Mouse (Mus musculus) cerebellum, adult 9-10 months (tissue): Measurements from ENCODE around the gene Map2k6.

ENCODE experiments used
- DNase-seq: peaks from one replicate; pipeline ENCODE4 v3.0.0; 2022

Map2k6 gene

DNA sequence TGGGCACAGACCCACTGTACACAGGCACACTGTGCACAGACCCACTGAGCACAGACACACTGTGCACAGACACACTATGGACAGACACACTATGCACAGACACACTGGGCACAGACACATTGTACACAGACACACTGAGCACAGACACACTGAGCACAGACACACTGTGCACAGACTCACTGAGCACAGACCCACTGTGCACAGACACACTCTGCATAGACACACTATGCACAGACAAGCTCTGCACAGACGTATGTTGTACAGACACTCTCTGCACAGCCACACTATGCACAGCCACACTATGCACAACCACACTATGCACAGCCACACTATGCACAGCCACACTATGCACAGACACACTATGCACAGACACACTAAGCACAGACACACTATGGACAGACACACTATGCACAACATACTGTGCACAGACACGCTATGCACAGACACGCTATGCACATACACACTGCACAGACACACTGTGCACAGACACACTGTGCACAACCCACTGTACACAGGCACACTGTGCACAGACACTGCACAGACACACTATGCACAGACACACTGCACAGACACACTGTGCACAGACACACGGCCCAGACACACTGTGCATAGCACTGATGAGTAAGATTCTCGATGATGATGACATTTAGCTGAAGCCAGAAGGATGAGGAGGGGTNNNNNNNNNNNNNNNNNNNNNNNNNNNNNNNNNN, 54.7 kb downstream of the Map2k6 start:
- DNase-seq: no peak

- DNase-seq: no peak
These were observed 58.6 kb downstream of the Map2k6 start for GRCm38 (mm10) chr11:110457441-110457912.

GRCm38 (mm10) chr11:110460480-110460879, 61.6 kb downstream of the Map2k6 start:
- DNase-seq: no peak

DNA sequence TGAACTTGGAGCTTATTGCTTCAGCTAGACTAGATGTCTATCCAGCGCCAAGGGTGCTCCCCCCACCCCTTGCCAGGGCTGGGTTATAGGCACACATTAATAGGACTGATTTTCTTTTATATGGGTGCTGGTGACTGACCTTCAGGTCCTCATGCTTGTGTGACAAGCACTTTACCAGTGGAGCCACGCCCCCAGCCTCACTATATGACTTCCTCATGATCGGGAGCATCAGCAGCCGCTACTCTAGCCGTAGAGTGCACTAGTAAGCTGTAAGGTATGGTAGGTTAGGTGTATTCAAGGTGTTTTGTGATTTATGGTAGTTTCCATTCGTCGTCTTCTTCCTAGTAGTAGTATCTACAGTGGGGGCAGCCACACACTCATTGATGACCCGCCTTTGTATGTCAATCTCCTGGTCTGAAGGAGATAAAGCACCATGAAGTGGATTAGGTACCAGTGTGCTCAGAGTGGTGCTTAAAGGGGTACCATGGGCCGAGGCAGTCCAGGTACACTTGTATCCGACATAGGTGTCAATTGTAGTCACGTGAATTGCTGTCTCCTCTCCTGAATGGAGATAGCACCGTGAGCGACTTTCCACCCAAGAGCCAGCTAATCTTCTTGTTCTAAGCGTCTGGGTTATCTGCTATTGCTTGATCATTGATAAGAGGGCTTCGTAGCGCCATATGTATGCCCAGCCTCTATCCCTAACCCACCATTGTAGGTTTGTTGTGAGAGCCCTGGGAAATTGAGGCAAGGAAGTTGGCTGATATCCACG, 62.8 kb downstream of the Map2k6 start:
- DNase-seq: no peak

GRCm38 (mm10) chr11:110462975-110463578, 64.2 kb downstream of the Map2k6 start:
- DNase-seq: no peak

GRCm38 (mm10) chr11:110463801-110464200, 64.9 kb downstream of the Map2k6 start:
- no peak for DNase-seq

GRCm38 (mm10) chr11:110469054-110469453, 70.1 kb downstream of the Map2k6 start:
- DNase-seq: no peak

DNA sequence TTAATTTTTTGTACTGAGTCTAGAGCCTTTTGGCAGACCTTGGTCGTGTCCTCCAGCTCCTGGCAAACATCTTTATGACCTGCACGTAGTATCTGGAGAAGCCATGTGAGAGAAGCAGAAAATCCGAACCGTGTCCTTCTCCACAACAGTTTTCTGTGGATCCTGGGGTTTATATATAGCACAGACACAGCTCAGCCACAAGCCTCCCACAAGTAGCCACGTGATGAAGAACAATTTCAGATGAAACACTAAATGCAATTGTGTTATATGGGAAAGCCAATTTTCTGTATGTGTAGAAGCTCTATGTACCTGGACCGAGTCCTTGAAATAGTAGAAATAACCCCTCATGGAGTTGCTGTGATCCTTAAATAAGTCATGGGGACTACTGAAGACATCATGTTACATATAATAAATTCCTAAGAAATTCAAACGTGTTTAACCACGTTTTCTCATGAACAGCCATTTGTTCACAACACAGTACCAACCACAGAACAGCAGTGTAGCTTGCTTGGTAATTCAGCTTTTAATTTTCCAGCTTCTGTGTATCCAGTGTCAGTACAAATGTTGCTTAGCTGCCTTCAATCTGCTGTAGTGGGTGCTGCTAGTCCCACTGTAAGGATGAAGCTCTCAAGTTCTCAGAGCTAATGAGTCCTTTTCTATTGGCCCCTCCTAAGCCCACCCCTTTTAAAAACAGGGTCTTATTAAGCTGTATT, 71.8 kb downstream of the Map2k6 start:
- no peak for DNase-seq

DNA sequence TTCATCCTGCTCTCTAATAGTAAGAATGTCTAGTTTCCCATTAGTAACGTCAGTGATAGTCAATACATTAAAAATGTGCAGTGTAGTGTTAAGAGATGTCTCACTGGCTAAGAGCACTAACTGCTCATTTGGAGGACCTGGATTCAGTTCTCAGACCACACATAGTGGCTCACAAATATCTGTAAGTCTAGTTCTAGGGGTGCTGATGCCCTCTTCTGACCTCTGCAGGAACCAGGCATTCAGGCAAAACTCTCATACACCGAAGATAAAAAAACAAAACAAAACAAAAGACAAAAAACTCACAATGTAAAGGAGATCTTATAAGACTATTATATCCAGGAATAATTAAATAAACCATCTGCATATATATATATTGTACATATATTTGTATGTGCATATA, 72.4 kb downstream of the Map2k6 start:
- no peak for DNase-seq

- DNase-seq: no peak
These were observed 73.2 kb downstream of the Map2k6 start for GRCm38 (mm10) chr11:110472078-110472477.

DNA sequence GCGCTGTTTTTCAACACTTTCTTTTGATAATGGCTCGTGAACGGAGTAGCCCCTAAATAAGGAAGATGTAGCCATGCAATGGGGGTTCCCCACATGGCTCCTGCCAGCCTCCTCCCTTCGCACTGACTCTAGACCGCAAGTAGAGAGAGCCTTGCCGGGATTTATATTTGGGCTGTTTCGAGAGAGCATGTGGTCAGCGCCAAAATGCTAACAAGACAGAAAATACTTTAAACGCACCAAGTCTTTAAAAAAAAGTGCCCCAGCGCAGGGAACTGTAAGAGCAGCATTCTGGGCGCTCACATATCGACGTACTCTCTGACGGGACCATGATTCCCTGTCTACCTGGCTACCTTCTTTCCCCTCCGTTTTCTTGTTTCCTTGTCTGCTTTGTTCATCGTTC, 74.6 kb downstream of the Map2k6 start:
- DNase-seq: no peak

- DNase-seq: no peak
These were observed 77.6 kb downstream of the Map2k6 start for GRCm38 (mm10) chr11:110476361-110477151.

DNA sequence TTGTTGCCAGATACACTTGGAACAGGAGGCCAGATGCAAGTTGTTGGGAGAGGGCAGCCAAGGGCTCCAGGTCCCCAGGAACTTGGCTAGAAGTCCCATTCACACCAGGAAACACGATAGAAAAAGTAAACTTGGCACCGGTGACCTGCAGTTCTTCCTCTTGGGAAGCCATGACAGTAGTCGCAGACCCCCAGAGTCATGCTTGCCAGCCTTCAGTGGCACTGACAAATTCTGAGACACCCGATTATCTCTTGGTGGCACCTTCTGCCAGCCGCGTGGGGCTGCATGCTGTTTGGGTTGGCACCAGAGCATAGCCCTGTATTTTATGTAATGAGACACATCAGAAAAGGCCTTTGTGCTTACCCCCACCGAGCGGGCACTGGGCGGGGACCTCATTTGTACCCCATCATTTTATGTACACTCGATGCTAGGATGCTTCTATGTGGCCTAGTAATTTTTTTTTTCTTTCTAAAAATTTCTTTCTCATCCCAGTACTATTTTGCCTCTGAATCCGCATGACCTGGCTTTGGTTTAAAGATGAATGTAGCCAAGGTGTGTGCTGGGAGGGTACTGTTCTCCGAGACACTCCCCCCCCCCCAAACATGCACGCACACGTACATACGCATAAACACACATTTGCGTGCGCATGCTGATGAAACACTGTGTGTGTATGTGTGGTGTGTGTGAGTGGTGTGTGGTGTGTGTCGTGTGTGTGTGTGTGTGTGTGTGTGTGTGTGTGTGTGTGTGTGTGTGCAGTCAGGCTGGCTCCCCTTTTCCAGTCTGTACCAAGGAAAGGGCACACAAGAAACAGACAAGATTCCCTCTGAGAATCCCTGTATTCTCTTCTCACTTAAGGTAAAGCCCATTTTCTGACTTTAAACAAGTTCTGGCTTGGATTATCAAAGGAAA, 79.3 kb downstream of the Map2k6 start:
- DNase-seq: peak; percentile 62

DNA sequence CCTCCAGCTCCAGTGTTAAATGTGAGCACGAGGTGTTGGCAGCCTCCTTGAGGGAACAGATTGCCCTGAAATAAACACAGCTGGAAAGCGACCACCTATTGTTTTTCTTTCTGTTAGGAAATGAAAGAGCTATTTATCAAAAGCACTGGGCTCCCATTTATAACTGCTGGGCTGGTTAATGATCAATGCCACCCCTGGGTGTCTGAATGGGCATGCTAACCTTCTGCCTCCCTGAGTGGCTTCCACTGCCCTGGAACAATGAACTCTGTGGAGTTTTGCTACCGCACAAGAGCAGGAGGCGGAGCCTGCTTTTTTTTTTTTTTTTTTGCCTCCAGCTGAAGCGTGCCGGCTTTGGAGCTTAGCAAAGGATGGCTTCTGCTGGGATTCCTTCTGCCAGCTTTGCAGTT, 80.1 kb downstream of the Map2k6 start:
- peak; percentile 80 for DNase-seq

DNA sequence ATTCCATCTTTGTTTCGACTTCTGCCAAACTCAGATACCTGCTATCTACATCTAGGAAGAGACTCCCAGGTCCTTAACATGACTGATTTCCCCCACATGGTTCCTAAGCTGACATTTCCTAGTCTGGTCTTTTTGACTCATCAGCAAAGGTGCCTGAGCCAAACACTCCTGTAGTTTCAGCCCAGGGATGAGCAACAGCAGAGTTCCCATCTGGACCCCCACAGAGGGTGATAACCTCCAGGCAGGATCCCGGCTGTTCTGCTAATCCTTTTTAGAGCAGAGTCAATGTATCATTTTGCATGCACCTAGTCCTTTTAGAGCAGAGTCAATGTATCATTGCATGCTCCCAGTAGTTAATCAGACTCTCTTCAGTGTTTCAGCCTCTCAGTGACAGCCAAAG, 82.5 kb downstream of the Map2k6 start:
- peak; percentile 12 for DNase-seq

DNA sequence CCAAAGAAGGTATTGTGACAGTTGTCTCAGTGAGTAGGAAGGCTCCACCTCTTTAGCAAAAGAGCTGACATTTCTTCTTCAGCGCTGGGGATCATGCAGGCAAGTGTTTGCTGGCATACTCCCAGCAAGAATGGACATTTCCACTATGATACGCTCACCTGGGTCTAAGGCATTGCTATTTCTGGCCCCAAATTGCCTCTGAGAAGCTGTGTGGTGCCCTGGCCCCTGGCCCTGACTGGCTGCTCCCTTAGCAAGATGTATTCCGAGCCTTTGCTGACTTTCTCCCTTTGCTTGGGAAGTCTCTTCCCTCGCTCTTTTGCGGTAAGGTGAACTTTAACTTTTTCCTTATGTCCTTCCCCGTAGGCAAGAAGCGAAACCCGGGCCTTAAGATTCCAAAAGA, 83.3 kb downstream of the Map2k6 start:
- peak; percentile 15 for DNase-seq

DNA sequence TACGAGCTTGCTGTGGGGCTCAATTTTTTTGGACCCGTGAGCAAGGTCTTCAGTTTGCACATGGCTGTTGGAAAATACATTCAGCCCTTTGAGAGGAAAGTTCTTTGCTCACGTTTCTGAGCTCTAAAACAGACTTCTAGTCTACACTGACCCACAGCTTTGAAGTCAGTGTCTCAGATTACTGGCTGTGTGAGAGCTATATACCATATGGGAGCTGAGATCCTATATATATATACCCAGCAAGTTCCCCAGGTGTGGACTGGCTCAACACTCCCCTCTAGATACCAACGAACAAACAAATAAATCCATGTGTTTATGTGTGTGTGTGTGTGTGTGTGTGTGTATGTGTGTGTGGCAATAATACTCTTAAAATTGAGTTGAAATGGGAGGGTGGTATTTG, 83.7 kb downstream of the Map2k6 start:
- DNase-seq: no peak

- DNase-seq: peak; percentile 54
These were observed 84.2 kb downstream of the Map2k6 start for GRCm38 (mm10) chr11:110483165-110483564.

DNA sequence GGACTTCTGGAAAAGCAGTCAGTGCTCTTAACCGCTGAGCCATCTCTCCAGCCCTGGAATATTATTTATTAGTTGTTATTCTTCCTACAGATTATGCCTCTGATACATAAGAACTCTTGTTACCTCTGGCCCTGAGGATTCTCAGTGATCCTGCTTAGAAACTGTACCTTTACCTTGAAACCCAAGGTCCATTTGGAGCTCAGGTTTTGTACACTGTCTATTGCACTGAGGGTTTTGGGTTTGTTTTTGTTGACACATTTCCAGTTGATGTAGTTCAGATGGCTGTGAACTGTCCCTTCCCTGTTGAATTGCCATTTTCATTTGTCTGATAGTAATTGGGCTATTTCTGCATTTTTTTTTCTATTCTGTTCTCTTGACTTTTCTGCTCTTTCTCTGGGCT, 85.5 kb downstream of the Map2k6 start:
- DNase-seq: no peak

- no peak for DNase-seq
These were observed 86.2 kb downstream of the Map2k6 start for GRCm38 (mm10) chr11:110485081-110485480.

GRCm38 (mm10) chr11:110487796-110488195, 88.9 kb downstream of the Map2k6 start:
- no peak for DNase-seq
